ENCODE assay signal across 22 mouse cellular contexts in genomic region chr5:90987605-90988004, GRCm38 (mm10). TPM values are rescaled to one million over a fixed set of nuclear protein-coding genes. Genes with fewer than 3 reads are reported as not detected.
A peak's percentile ranks its signal among the peaks of the same experiment; 100 is the strongest.
DNase-seq lines count a peak whose midpoint lies in the region; ATAC-seq and TF ChIP-seq lines count a peak whose summit lies in the region.
"Had no signal": no experiment of that assay in that cellular context is flagged by ENCODE, and none has a peak within 500 bp of the region (broad histone marks: within the 10 kb centered on the region; RNA-seq: fewer than 3 reads in every experiment).

No protein-coding gene starts in this region.

- intact Hi-C loops in gastrocnemius, postnatal 14 days (cut with DNase I; ENCODE audit: low total_unique reads) = no loop called here

- DNase-seq in lung, postnatal 0 days (ENCODE audit: low spot score) = peak; percentile 64
- no peak for DNase-seq in lung, postnatal 14 days
- DNase-seq in Muller cell, postnatal 12 days (ENCODE audit: inconsistent ontology term) = peak; percentile 68
- peak; percentile 35 for DNase-seq in embryonic facial prominence, embryonic 14.5 days (ENCODE audit: low spot score)
- peak; percentile 6 for DNase-seq in large intestine, adult 2 months (ENCODE audit: low read depth, low spot score)
- DNase-seq in gastrocnemius, postnatal 14 days = no peak
- DNase-seq in urinary bladder, adult 2 months (ENCODE audit: low spot score) = no peak
- DNase-seq: adrenal gland, adult 8-10 months; cerebellum, adult 9-11 months; kidney, adult 9 months; kidney, postnatal 25 days; left cerebral cortex, postnatal 4 days; thymus, postnatal 25 days had no signal

- WGBS in lung, postnatal 0 days = 27% methylated on average over 5 of the region's 5 CpGs
- 77% methylated on average over 5 of the region's 5 CpGs for whole genome bisulfite sequencing in embryonic facial prominence, embryonic 14.5 days
- 30% methylated on average over 5 of the region's 5 CpGs for WGBS in large intestine, adult 2 months

- H3K27me3 ChIP-seq in lung, postnatal 0 days (replicated peaks; ENCODE audit: insufficient read depth, low read length) = no peaks in the 10 kb centered on the region
- no peaks in the 10 kb centered on the region for H3K27me3 ChIP-seq in embryonic facial prominence, embryonic 14.5 days (replicated peaks; ENCODE audit: control insufficient read depth, insufficient read depth, low read length)
- H3K27me3 ChIP-seq: embryonic facial prominence, embryonic 15.5 days; heart, embryonic 12.5 days; hindbrain, embryonic 13.5 days; lung, embryonic 15.5 days; neural tube, embryonic 13.5 days had no signal

- H3K36me3 ChIP-seq in lung, postnatal 0 days (ENCODE audit: insufficient read depth, low read length) = no peaks in the 10 kb centered on the region
- no peaks in the 10 kb centered on the region for H3K36me3 ChIP-seq in embryonic facial prominence, embryonic 14.5 days (ENCODE audit: control insufficient read depth, insufficient read depth, low read length)
- H3K36me3 ChIP-seq: embryonic facial prominence, embryonic 15.5 days; heart, embryonic 12.5 days; lung, embryonic 15.5 days had no signal

- no peak overlapping the region for H3K27ac ChIP-seq in lung, postnatal 0 days (ENCODE audit: low read length)
- H3K27ac ChIP-seq in embryonic facial prominence, embryonic 14.5 days (replicated peaks; ENCODE audit: low read depth, low read length) = no peak overlapping the region
- H3K27ac ChIP-seq: embryonic facial prominence, embryonic 15.5 days; hindbrain, embryonic 13.5 days; lung, embryonic 15.5 days; neural tube, embryonic 13.5 days had no signal

- TF ChIP-seq CTCF in lung, postnatal 0 days (IDR thresholded peaks at IDR 0.05) = no peak

- TF ChIP-seq EP300 in lung, postnatal 0 days (IDR thresholded peaks at IDR 0.05) = peak; percentile 56; the same call in 1 of the 2 replicates

- no peak overlapping the region for H3K4me3 ChIP-seq in lung, postnatal 0 days (ENCODE audit: low read depth, low read length)
- H3K4me3 ChIP-seq in embryonic facial prominence, embryonic 14.5 days (ENCODE audit: low read depth, low read length) = no peak overlapping the region
- H3K4me3 ChIP-seq: embryonic facial prominence, embryonic 15.5 days; heart, embryonic 12.5 days; hindbrain, embryonic 13.5 days; lung, embryonic 15.5 days; neural tube, embryonic 13.5 days had no signal

- no peak overlapping the region for H3K4me2 ChIP-seq in lung, postnatal 0 days (replicated peaks; ENCODE audit: low read depth, low read length)
- no peak overlapping the region for H3K4me2 ChIP-seq in embryonic facial prominence, embryonic 14.5 days (ENCODE audit: low read depth, low read length)
- H3K4me2 ChIP-seq: embryonic facial prominence, embryonic 15.5 days; heart, embryonic 12.5 days; hindbrain, embryonic 13.5 days; liver, embryonic 11.5 days; lung, embryonic 15.5 days; neural tube, embryonic 13.5 days had no signal

- ATAC-seq in lung, postnatal 0 days = peak; percentile 73
- peak; percentile 37; the same call in 1 of the 2 replicates for ATAC-seq in embryonic facial prominence, embryonic 14.5 days (ENCODE audit: low read depth)
- ATAC-seq: inflammation-experienced regulatory T-cells, adult 6 months had no signal

- H3K4me1 ChIP-seq in lung, postnatal 0 days (ENCODE audit: insufficient read depth, low read depth, low read length) = no peaks in the 10 kb centered on the region
- no peaks in the 10 kb centered on the region for H3K4me1 ChIP-seq in embryonic facial prominence, embryonic 14.5 days (ENCODE audit: control insufficient read depth, insufficient read depth, low read length)
- H3K4me1 ChIP-seq: embryonic facial prominence, embryonic 15.5 days; heart, embryonic 12.5 days; hindbrain, embryonic 13.5 days; lung, embryonic 15.5 days; neural tube, embryonic 13.5 days had no signal

- H3K9ac ChIP-seq in lung, postnatal 0 days (replicated peaks; ENCODE audit: low read depth) = no peak overlapping the region
- H3K9ac ChIP-seq in embryonic facial prominence, embryonic 14.5 days (ENCODE audit: low read depth, low read length) = no peak overlapping the region
- H3K9ac ChIP-seq: embryonic facial prominence, embryonic 15.5 days; heart, embryonic 12.5 days; hindbrain, embryonic 13.5 days; lung, embryonic 15.5 days; neural tube, embryonic 13.5 days had no signal

- no peaks in the 10 kb centered on the region for H3K9me3 ChIP-seq in lung, postnatal 0 days (ENCODE audit: low read length)
- no peaks in the 10 kb centered on the region for H3K9me3 ChIP-seq in embryonic facial prominence, embryonic 14.5 days (ENCODE audit: control insufficient read depth, low read length)
- H3K9me3 ChIP-seq: embryonic facial prominence, embryonic 15.5 days; heart, embryonic 12.5 days; hindbrain, embryonic 13.5 days; lung, embryonic 15.5 days; neural tube, embryonic 13.5 days had no signal

RNA-seq across cellular contexts. Expression of gene Epgn, which starts 39.7 kb away (rescaled TPM):
- polyA plus RNA-seq in lung, postnatal 0 days (2015; fragmentation: Nextera tagmentation; extraction: Ambion mirVana) = not detected in 2 replicates
- polyA plus RNA-seq in embryonic facial prominence, embryonic 14.5 days (2014; fragmentation: Nextera tagmentation; extraction: Ambion mirVana) = 0.34 and 0.35 TPM in 2 replicates
- 0.05 and 0.14 TPM in 2 replicates for polyA plus RNA-seq in large intestine, adult 2 months (2012; rRNA removed)
- under 1 TPM; 0.27 to 0.41 TPM for total RNA-seq in gastrocnemius, postnatal 14 days (2021)
- 0.12 and 0.15 TPM in 2 replicates for polyA plus RNA-seq in urinary bladder, adult 2 months (2012; rRNA removed)
- total RNA-seq: granulocyte monocyte progenitor cell, adult 5-6 weeks; megakaryocyte-erythroid progenitor cell, adult 5-6 weeks had no signal
- polyA plus RNA-seq: heart, embryonic 12.5 days; hindbrain, embryonic 13.5 days; inflammation-experienced regulatory T-cells, adult 6 months had no signal

RNA-seq across cellular contexts. Expression of gene Mthfd2l, which starts 56.7 kb away (rescaled TPM):
- 39.2 and 41.0 TPM in 2 replicates for polyA plus RNA-seq in lung, postnatal 0 days (2015; fragmentation: Nextera tagmentation; extraction: Ambion mirVana)
- polyA plus RNA-seq in embryonic facial prominence, embryonic 14.5 days (2014; fragmentation: Nextera tagmentation; extraction: Ambion mirVana) = 43.1 and 47.7 TPM in 2 replicates
- 12.7 and 19.5 TPM in 2 replicates for polyA plus RNA-seq in large intestine, adult 2 months (2012; rRNA removed)
- 10 to 100 TPM in 1 of 2 experiments, 1 to 10 TPM in 1; 8.2 to 10.1 TPM for total RNA-seq in gastrocnemius, postnatal 14 days (2021)
- 25.9 and 32.4 TPM in 2 replicates for polyA plus RNA-seq in urinary bladder, adult 2 months (2012; rRNA removed)

Comparison
In these comparisons a context has a peak if more than half of its experiments do, and no peak if none do; other contexts are left out.
1. DNase-seq: peak in lung, postnatal 0 days (single experiment), Muller cell, postnatal 12 days (single experiment), embryonic facial prominence, embryonic 14.5 days (single experiment) and large intestine, adult 2 months (single experiment); none in lung, postnatal 14 days (single experiment), gastrocnemius, postnatal 14 days (single experiment) and urinary bladder, adult 2 months (single experiment).